Mouse (Mus musculus) midbrain, embryonic 12.5 days (tissue): ENCODE results near the gene Polr3g. TPM values are rescaled to one million over a fixed set of nuclear protein-coding genes. Genes with fewer than 3 reads are reported as not detected.

Experiments
- polyA plus RNA-seq: library from polyadenylated mRNA; unstranded; fragments of >200 nt; fragmentation: Nextera tagmentation; extraction: Ambion mirVana; gene quantifications from 2 replicates; pipeline ENCODE4 v1.2.1, GENCODE M21; 2016

Gene Polr3g
- polyA plus RNA-seq, 1 experiment from 2014 or later = 10.5 TPM

Other genes starting within 250 kb of the Polr3g start
- 38.5 and 50.2 TPM in 2 replicates for gene Adgrv1, start 77.9 kb downstream of the Polr3g start, polyA plus RNA-seq
- 25.9 and 27.6 TPM in 2 replicates for gene Lysmd3, start 53.4 kb downstream of the Polr3g start, polyA plus RNA-seq
- gene Mblac2, start 328 bp upstream of the Polr3g start, polyA plus RNA-seq = 7.5 and 8.7 TPM in 2 replicates
- gene Cetn3, start 72.1 kb upstream of the Polr3g start, polyA plus RNA-seq = 236 and 245 TPM in 2 replicates